Mouse (Mus musculus): ENCODE results near the gene Pax2.

- no peak for TF ChIP-seq CTCF (IDR thresholded peaks at IDR 0.05; ENCODE audit: borderline replicate concordance, extremely low read depth, insufficient read depth, insufficient read length)
- no peak for TF ChIP-seq POLR2A (IDR thresholded peaks at IDR 0.05; ENCODE audit: borderline replicate concordance, extremely low read depth, insufficient read depth, insufficient read length, poor library complexity, severe bottlenecking)
These were observed 126.7 kb downstream of the Pax2 start for GRCm38 (mm10) chr19:44882552-44883024.
